Mouse (Mus musculus): ENCODE measurements around the gene Zkscan3. TPM values are rescaled to one million over a fixed set of nuclear protein-coding genes. Genes with fewer than 3 reads are reported as not detected.
"Not testable (repeated sequence)": the region's sequence is repeated elsewhere in the genome, so short reads cannot be mapped to it uniquely, and the experiment has no call there.

Gene Zkscan3
- polyA plus RNA-seq, 1 experiment from 2014 or later = 105 TPM

GRCm38 (mm10) chr13:21415266-21415665, 12.7 kb upstream of the Zkscan3 start:
- Histone ChIP-seq H3K4me3 (no peak overlapping the region), H3K9ac (no peak overlapping the region), H3K27me3 (no peaks in the 10 kb centered on the region), H3K4me1 (no peaks in the 10 kb centered on the region), H3K4me2 (replicated peaks) (no peak overlapping the region), H3K27ac (no peak overlapping the region), H3K9me3 (no peaks in the 10 kb centered on the region), H3K36me3 (no peaks in the 10 kb centered on the region)
- ATAC-seq (ENCODE audit: low FRiP score, low read depth) = no peak
- WGBS = 74% methylated on average over 4 of the region's 4 CpGs

- Histone ChIP-seq H3K4me2 (replicated peaks) (no peak overlapping the region), H3K4me3 (no peak overlapping the region), H3K9me3 (no peaks in the 10 kb centered on the region), H3K36me3 (no peaks in the 10 kb centered on the region), H3K27me3 (no peaks in the 10 kb centered on the region), H3K4me1 (no peaks in the 10 kb centered on the region), H3K27ac (no peak overlapping the region), H3K9ac (no peak overlapping the region)
- 72% methylated on average over 15 of the region's 15 CpGs for WGBS
- ATAC-seq (ENCODE audit: low FRiP score, low read depth) = no peak
Measured at GRCm38 (mm10) chr13:21414231-21415212, 12.0 kb upstream of the Zkscan3 start.

- 0 out of 2 replicates have a peak overlapping the region, but pooled peaks have one; percentile 37 for H3K9ac ChIP-seq
- WGBS = 49% methylated on average over 11 of the region's 11 CpGs
- H3K36me3 ChIP-seq = no peaks in the 10 kb centered on the region
- no peaks in the 10 kb centered on the region for H3K9me3 ChIP-seq
- H3K4me2 ChIP-seq (replicated peaks) = peak overlapping the region; percentile 71
- no peaks in the 10 kb centered on the region for H3K27me3 ChIP-seq
- H3K27ac ChIP-seq = peak overlapping the region; percentile 73; the same call in 1 of the 2 replicates
- peaks cover 8% of the 10 kb centered on the region for H3K4me1 ChIP-seq
- H3K4me3 ChIP-seq = peak overlapping the region; percentile 51
- 0 out of 2 replicates have a peak, but pooled peaks have one; percentile 55 for ATAC-seq (ENCODE audit: low FRiP score, low read depth)
Measured at GRCm38 (mm10) chr13:21408805-21409459, 6.4 kb upstream of the Zkscan3 start.

GRCm38 (mm10) chr13:21407969-21408804, 5.6 kb upstream of the Zkscan3 start:
- H3K4me1 ChIP-seq = peaks cover 8% of the 10 kb centered on the region
- peak overlapping the region; percentile 51 for H3K4me3 ChIP-seq
- WGBS = 4% methylated on average over 27 of the region's 27 CpGs
- no peaks in the 10 kb centered on the region for H3K27me3 ChIP-seq
- H3K27ac ChIP-seq = peak overlapping the region; percentile 73
- H3K36me3 ChIP-seq = no peaks in the 10 kb centered on the region
- H3K4me2 ChIP-seq (replicated peaks) = peak overlapping the region; percentile 71
- no peaks in the 10 kb centered on the region for H3K9me3 ChIP-seq
- peak; percentile 96 for ATAC-seq (ENCODE audit: low FRiP score, low read depth)
- peak overlapping the region; percentile 70 for H3K9ac ChIP-seq

DNA sequence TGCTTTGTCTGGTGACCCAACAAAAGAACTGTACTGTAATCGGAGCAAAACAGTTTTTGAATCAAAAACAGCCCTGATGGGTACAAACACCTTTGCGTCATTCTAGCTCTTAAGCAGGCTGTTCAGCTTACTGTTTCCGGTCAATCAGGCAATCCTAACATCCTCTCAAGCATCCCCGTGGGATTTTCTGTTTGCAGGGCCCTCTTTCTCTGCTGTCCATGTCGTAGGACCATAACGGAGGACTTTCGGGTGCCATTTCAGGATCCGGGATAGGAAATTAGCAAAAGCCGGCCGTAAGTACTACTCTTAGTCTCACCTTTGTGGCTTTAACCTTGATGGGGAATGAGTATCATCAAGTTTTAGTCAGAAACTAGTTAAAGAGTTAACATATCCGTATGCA, 4.8 kb upstream of the Zkscan3 start:
- Histone ChIP-seq H3K27ac (no peak overlapping the region), H3K36me3 (no peaks in the 10 kb centered on the region), H3K9ac (no peak overlapping the region), H3K9me3 (no peaks in the 10 kb centered on the region), H3K4me1 (peaks cover 8% of the 10 kb centered on the region), H3K4me2 (replicated peaks) (peak overlapping the region; percentile 71), H3K4me3 (0 out of 2 replicates have a peak overlapping the region, but pooled peaks have one; percentile 51), H3K27me3 (no peaks in the 10 kb centered on the region)
- 77% methylated on average over 11 of the region's 11 CpGs for WGBS
- ATAC-seq (ENCODE audit: low FRiP score, low read depth) = no peak

DNA sequence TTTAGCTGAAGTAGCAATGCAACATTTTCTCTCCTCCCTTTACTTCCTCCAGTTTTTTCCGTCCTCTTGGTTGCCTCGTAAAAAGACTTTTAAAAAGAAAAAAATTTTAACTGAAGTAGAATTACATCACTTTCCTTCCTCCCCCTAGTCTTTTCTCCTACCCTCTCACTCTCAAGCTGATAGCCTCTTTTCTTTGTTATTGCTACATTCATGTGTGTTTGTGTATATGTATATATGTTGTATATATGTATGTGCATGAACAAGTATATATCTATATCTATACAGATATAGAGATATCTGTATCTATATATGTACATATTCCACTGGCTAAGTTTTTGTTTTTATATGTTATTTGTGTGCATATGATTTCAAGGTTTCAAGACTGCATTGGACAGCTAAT, 293 bp upstream of the Zkscan3 start:
- H3K4me1 ChIP-seq = peaks cover 17% of the 10 kb centered on the region
- no peaks in the 10 kb centered on the region for H3K9me3 ChIP-seq
- WGBS = 0% methylated on average over 2 of the region's 2 CpGs
- peak; percentile 49; the same call in 1 of the 2 replicates for ATAC-seq (ENCODE audit: low FRiP score, low read depth)
- H3K9ac ChIP-seq = peak overlapping the region; percentile 92
- H3K4me3 ChIP-seq = peak overlapping the region; percentile 80
- peak overlapping the region; percentile 72 for H3K4me2 ChIP-seq (replicated peaks)
- peaks cover 21% of the 10 kb centered on the region for H3K36me3 ChIP-seq
- H3K27ac ChIP-seq = no peak overlapping the region
- H3K27me3 ChIP-seq = no peaks in the 10 kb centered on the region

DNA sequence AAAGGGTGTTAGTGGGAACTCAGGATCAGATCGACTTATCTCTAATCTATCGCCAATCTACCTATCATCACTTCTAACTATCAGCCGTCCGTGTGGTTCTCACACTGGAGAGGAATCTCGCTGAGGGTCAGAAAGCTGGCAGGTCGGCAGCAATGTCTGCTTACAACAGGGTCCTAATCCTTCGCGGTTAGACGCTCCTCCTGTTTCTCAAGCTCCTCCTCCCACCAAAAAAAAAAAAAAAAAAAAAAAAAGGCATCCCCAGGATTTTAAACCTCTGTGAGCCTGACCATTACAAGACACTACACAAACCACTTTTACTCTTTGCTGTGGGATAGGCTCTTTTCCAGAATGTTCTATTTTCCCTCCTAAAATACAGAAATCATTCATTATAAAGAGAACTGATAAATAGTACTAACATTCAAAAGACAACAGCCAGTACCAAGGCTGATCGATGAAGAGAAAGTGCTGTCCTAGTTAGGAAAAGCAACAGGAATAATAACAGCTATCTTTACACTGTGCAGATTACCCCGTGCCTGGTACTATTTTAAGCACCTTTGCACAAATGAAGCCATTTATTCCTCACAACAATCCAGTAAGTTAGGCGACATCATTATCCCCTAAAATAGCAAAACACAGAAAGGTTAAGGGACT, 794 bp downstream of the Zkscan3 start:
- Histone ChIP-seq H3K27ac (0 out of 2 replicates have a peak overlapping the region, but pooled peaks have one; percentile 58), H3K4me1 (peaks cover 11% of the 10 kb centered on the region), H3K27me3 (no peaks in the 10 kb centered on the region), H3K4me2 (replicated peaks) (peak overlapping the region; percentile 72), H3K9ac (peak overlapping the region; percentile 92), H3K36me3 (peaks cover 24% of the 10 kb centered on the region), H3K9me3 (no peaks in the 10 kb centered on the region), H3K4me3 (peak overlapping the region; percentile 80)
- 14% methylated on average over 12 of the region's 12 CpGs for WGBS
- ATAC-seq (ENCODE audit: low FRiP score, low read depth) = peak; percentile 24; the same call in 1 of the 2 replicates

DNA sequence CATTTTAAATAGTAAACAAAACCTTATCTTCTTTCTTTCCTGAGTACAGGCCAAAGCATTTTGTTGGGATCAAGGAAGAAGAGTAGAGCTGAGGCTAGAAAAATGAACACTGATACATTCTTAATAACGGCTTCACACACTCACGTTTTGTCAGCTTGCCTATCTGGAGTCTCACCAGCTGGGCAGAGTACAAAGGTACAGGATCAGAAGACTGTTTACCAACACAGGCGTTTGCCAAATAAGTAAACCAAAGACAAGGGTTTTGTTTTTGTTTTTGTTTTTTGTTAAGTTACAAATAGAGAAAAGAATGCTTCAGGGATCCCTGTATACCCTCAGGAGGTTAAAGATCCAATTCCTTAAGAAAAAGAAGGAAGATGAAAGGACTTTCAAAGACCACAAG, 1.4 kb downstream of the Zkscan3 start:
- ATAC-seq (ENCODE audit: low FRiP score, low read depth) = no peak
- H3K27me3 ChIP-seq = no peaks in the 10 kb centered on the region
- H3K4me2 ChIP-seq (replicated peaks) = peak overlapping the region; percentile 72
- no peaks in the 10 kb centered on the region for H3K9me3 ChIP-seq
- 88% methylated on average over 3 of the region's 3 CpGs for WGBS
- peak overlapping the region; percentile 80 for H3K4me3 ChIP-seq
- no peak overlapping the region for H3K27ac ChIP-seq
- peaks cover 11% of the 10 kb centered on the region for H3K4me1 ChIP-seq
- peak overlapping the region; percentile 92 for H3K9ac ChIP-seq
- peaks cover 30% of the 10 kb centered on the region for H3K36me3 ChIP-seq

DNA sequence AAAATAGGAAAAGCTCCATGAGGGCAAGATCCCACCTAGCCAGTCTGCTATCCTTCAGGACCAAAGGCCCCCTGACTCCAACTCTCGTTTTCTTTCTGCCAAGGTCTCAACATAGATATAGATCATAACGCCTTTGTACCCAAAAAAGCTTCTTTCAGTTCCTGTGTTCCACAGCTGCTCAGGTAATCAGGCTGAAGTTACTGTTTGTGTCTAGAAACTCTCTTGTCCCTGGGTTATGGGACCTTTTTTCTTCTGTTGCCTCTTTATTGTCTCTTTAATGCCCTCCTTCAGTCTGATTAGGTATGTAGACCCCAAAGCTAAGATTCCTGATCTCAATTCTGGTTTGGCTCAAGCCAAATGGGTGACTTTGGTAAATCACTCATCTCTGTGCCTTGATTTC, 5.1 kb downstream of the Zkscan3 start:
- H3K4me3 ChIP-seq = no peak overlapping the region
- no peak overlapping the region for H3K9ac ChIP-seq
- peaks cover 64% of the 10 kb centered on the region for H3K36me3 ChIP-seq
- H3K27ac ChIP-seq = no peak overlapping the region
- H3K27me3 ChIP-seq = no peaks in the 10 kb centered on the region
- ATAC-seq (ENCODE audit: low FRiP score, low read depth) = no peak
- 96% methylated on average over 2 of the region's 2 CpGs for WGBS
- peaks cover 11% of the 10 kb centered on the region for H3K4me1 ChIP-seq
- no peak overlapping the region for H3K4me2 ChIP-seq (replicated peaks)
- H3K9me3 ChIP-seq = no peaks in the 10 kb centered on the region

GRCm38 (mm10) chr13:21396048-21396447, 6.5 kb downstream of the Zkscan3 start:
- 95% methylated on average over 13 of the region's 18 CpGs for WGBS
- H3K9me3 ChIP-seq = not testable (repeated sequence)

GRCm38 (mm10) chr13:21395623-21396022, 6.9 kb downstream of the Zkscan3 start:
- Histone ChIP-seq H3K27ac (no peak overlapping the region), H3K9ac (no peak overlapping the region), H3K9me3 (0 out of 2 replicates have a peak, but pooled peaks cover 5% of the 10 kb centered on the region), H3K4me2 (replicated peaks) (no peak overlapping the region), H3K27me3 (no peaks in the 10 kb centered on the region), H3K4me3 (no peak overlapping the region), H3K4me1 (no peaks in the 10 kb centered on the region), H3K36me3 (peaks cover 83% of the 10 kb centered on the region)
- WGBS = 84% methylated on average over 6 of the region's 6 CpGs
- ATAC-seq (ENCODE audit: low FRiP score, low read depth) = no peak

More at GRCm38 (mm10) chr13:21396048-21396447, 6.5 kb downstream of the Zkscan3 start:
- not testable (repeated sequence) for ATAC-seq (ENCODE audit: low FRiP score, low read depth); H3K9ac ChIP-seq; H3K27me3 ChIP-seq; H3K27ac ChIP-seq; H3K4me2 ChIP-seq (replicated peaks); H3K4me1 ChIP-seq; H3K4me3 ChIP-seq
- H3K36me3 ChIP-seq = peaks cover 78% of the 10 kb centered on the region

All from limb, embryonic 13.5 days (tissue).